Mouse (Mus musculus): Measurements from ENCODE around the gene Bcas3.

The Bcas3 gene

DNA sequence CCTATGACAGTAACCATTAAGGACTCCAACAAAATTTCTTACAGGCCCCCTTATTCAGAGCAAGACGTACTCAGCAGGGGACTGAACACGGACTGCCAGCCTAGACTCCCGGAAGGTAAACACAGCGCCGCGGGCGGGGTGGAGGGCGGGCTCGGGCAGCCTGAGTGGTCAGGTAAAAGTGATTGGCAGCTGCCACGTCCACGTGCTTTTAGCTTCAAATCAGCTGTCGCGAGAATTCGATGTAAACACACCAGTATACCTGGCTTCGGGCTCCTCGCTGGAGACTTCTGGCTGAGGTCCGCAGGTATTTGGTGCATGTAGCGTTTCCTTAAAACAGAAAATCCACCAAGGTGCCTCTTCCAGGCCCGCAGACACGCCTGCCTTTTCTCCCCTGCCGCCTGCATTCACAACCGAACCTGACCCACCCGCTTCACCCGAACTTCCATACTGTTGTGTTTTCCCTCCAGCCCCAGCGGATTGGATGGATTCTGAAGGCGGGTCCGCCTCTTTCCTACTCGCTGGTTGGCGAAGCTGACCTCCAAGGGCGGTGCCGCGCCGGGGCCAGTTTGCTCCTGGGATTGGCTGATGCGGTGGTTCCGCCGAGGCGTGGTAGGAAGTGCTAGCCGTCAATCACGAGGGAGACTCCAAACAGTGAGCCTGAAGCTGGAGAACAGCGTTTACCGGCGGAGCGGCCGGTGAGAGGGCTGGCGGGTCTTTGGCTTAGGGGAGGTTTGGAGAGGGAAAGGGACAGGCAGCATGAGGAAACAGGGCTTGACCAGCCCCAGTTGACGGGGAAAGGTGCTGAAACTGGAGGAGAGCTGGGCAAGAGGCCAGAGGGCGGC is at the start of gene Bcas3:
Gene Bcas3 (plus strand): TSS at position 629 of the 842 bp plus-strand sequence.
- DNase-seq (ENCODE audit: low spot score in 2 of 2): peak; percentile 98 to 99

- no peak for DNase-seq (ENCODE audit: low spot score in 2 of 2)
These were observed 46.2 kb upstream of the Bcas3 start for GRCm38 (mm10) chr11:85306577-85307260.

DNA sequence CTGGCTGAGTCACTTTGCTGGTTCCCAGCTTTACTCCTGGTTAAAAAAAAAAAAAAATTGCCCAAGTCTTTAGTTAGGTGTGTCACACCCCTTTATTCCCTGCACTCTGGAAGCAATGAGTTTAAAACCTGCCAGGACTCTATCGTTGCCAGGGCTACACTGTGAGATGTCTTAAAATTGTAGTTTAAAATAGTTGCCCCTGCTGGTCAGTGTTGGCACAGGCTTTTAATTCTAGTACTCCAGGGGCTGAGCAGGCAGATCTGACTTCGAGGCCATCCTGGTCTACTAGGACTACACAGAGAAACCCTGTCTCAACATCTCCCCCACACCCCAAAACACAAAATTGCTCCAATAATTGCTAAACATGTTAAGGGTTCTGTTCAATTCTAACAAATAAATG is 44.2 kb upstream of the Bcas3 start:
- no peak for DNase-seq (ENCODE audit: low spot score in 2 of 2)

DNA sequence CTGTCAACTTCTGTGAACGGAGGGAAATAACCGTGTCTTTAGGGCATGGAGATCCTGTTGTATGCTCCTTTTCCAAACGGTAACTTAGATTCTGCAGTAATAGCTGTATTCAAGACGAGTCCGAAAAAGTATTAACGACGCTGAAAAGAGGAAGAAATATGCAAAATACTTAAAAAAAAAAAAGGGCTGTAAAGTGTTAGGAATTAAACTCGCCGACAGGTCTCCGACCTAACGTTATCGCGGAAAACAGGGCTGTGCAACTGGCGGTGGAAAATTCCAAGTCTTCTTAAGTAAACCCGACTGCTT is 42.6 kb upstream of the Bcas3 start:
- DNase-seq (ENCODE audit: low spot score in 2 of 2): no peak

- peak; percentile 97 to 98 for DNase-seq (ENCODE audit: low spot score in 2 of 2)
These were observed 42.0 kb upstream of the Bcas3 start, which contains the start of gene Ppm1d for GRCm38 (mm10) chr11:85310713-85311574. TSS of gene Ppm1d (plus strand) at chr11:85311244.

DNA sequence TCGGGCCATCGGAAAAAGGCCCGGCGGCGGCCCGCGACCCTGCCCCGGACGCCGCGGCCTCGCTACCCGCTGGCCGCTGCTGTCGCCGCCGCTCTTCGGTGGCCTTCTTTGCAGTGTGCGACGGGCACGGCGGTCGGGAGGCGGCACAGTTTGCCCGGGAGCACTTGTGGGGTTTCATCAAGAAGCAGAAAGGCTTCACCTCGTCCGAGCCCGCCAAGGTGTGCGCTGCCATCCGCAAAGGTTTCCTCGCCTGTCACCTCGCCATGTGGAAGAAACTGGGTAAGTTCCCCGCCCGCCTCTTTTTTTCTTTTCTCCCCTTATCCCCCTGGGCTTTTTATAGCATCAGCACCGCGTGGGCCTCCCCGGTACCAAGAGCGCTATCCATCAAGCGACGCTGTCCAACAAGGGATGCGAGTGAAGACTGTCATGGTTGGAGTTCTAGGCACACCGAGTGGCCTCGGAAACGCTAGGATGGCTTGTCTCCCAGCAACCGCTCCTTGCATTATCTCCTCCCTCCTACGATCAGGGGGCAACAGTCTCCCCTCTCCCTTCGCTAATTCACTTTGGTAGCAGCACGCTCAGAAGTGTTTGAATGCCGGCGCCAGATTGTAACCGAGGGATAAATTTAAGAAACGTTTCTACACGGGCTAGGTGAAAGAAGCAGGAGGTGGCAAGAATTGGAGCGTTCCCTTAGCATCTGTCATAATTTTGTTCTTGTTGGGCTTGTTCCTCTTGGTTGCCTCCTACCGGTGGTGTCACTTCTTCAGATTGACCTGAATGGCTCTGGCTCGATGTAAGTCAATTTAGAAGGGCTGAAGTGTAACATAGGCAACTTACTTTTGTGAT is 41.1 kb upstream of the Bcas3 start:
- no peak for DNase-seq (ENCODE audit: low spot score in 2 of 2)

- DNase-seq (ENCODE audit: low spot score in 2 of 2): peak in 1 of 2 experiments; percentile 41
These were observed 40.1 kb upstream of the Bcas3 start for GRCm38 (mm10) chr11:85312818-85313217.

DNA sequence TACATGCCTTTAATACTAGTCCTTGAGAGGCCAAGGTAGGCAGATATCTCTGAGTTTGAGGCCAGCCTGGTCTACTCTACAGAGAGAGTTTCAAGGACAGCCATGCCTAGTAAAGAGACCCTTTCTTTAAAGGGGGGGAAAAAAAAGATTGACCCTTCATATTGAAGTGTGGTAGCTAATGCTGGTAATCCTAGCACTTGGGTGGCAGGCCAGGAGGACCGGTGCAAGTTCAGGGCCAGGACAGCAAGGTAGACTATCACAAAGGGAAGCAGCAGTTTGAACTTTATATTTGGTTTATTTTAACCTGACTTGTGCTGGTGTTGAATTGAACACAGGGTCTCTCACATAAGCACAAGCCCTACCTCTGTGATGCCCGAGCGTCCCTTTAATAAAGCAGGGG is 39.6 kb upstream of the Bcas3 start:
- DNase-seq (ENCODE audit: low spot score in 2 of 2): no peak

DNA sequence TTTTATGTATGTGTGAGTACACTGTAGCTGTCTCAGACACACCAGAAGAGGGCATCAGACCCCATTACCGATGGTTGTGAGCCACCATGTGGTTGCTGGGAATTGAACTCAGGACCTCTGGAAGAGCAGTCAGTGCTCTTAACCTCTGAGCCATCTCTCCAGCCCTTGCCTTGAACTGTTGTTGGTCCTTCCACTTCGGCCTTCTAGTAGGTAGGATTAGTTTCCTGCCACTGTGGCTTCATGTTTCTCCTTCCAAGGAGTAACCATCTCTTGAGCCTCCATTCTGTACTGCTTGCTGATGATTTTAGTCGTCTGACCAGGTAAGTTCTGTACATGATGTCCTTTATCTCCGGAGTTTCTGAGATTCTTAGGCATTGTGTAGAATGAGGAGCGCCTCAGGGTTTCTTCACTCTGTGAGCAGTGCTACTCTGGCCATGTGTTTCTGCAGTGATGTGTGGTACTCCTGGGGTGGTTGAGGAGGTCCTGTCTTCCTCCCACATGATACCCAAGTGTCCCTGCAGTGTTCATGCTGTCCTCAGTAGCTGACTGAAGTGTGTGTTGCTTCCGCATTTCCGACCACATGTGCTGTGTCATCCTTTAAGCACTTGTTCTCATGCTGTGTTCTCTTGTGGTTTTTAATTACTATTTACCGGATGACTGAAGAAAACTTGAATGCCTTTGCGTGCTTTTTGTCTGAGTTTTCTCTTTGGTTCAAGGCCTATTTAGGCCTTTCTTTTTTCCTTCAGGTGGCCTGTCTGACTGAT is 29.2 kb upstream of the Bcas3 start:
- no peak for DNase-seq (ENCODE audit: low spot score in 2 of 2)

GRCm38 (mm10) chr11:85328717-85329116 is 24.2 kb upstream of the Bcas3 start:
- no peak for DNase-seq (ENCODE audit: low spot score in 2 of 2)

DNA sequence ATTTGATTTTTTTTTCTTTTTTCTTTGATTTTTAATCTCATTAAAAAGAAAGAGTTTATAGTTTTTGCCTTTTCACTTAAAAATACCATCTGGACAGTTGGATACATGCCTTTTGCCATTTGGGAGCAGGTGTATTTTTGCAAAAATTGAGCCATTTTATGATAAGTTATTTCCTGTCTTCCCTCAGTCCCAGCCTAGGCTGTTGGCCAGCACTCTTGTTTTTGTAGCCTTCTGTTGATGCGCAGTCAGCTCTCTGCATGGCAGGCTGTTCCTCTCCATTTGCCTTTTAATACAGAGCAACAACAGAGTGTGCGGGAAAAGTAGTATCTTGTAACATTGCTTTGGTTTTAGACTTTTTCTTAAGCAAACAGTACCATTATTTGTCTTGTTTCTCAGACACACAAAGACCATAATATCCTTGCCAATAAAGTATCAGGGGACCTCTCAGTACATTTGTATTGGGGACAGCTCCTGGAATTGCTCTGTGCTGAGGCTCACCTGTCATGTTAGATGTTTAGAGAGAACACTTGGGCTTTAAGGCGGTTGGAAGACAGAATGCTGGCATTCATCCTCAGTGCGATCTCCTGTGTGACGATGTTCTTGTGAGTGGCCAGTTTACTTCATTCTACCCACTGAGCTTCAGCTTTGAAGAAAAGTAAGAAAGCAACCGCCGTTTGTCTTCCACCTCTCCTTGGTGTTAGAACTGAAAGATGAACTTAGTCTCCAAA is 23.6 kb upstream of the Bcas3 start:
- no peak for DNase-seq (ENCODE audit: low spot score in 2 of 2)

- peak in 1 of 2 experiments; percentile 19 for DNase-seq (ENCODE audit: low spot score in 2 of 2)
These were observed 18.2 kb upstream of the Bcas3 start for GRCm38 (mm10) chr11:85334778-85335177.

- DNase-seq (ENCODE audit: low spot score in 2 of 2): no peak
These were observed 13.7 kb upstream of the Bcas3 start for GRCm38 (mm10) chr11:85339173-85339831.

GRCm38 (mm10) chr11:85340070-85340616 is 12.8 kb upstream of the Bcas3 start:
- DNase-seq (ENCODE audit: low spot score in 2 of 2): no peak

- DNase-seq (ENCODE audit: low spot score in 2 of 2): no peak
These were observed 852 bp downstream of the Bcas3 start for GRCm38 (mm10) chr11:85353819-85354218.

DNA sequence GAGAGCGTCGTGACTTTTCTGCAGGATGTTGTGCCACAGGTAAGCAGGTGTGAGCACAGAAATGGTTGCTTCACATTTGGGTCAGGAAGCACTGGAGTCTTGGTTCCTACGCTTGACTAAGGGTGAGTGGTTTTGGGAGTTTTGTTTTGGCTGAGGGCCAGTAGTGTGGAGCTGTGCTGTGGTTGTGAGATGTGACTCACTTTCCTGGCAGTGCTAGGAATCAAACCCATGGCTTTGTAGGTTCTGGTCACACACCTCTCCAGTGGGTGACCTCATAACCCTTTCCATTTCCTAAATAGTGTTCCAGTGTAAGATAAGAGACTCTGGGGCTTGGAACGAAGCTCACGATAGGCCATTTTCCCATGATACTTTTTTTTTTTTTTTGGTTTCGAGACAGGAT is 6.7 kb downstream of the Bcas3 start:
- no peak for DNase-seq (ENCODE audit: low spot score in 2 of 2)

- no peak for DNase-seq (ENCODE audit: low spot score in 2 of 2)
These were observed 8.7 kb downstream of the Bcas3 start for GRCm38 (mm10) chr11:85361621-85362020.

GRCm38 (mm10) chr11:85366168-85366567 is 13.2 kb downstream of the Bcas3 start:
- no peak for DNase-seq (ENCODE audit: low spot score in 2 of 2)

DNA sequence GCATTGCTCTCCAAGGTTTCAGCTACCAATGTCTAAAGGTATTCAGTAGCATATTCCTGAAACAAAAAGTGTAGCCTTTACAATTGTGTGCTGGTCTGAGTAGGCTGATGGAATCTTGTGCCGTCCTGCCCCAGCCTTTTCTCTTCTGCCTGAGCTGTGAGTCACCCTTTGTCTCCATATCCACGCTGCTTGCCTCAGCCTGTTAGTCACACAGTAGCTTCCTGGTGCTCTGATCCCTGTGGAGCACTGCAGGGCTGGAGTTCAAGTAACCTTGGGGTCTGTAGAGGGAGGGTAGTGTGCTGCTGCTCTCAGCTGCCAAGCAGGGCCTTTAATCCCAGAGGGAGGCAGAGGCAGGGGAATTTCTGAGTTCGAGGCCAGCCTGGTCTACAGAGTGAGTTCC is 14.9 kb downstream of the Bcas3 start:
- DNase-seq (ENCODE audit: low spot score in 2 of 2): no peak
